Mouse (Mus musculus): ENCODE data around the gene Ntmt1. TPM values are rescaled to one million over a fixed set of nuclear protein-coding genes. Genes with fewer than 3 reads are reported as not detected.

The Ntmt1 gene
- polyA plus RNA-seq, 1 experiment from 2014 or later, result 84.5 TPM

- Histone ChIP-seq H3K27ac (peak overlapping the region; percentile 75), H3K9me3 (no peaks in the 10 kb centered on the region), H3K36me3 (no peaks in the 10 kb centered on the region), H3K27me3 (replicated peaks) (no peaks in the 10 kb centered on the region), H3K4me2 (replicated peaks) (peak overlapping the region; percentile 95), H3K4me3 (replicated peaks) (peak overlapping the region; percentile 50), H3K4me1 (replicated peaks) (peaks cover 17% of the 10 kb centered on the region), H3K9ac (peak overlapping the region; percentile 52)
- ATAC-seq, result peak; percentile 87
- 7% methylated on average over 19 of the region's 19 CpGs for WGBS
These were observed 35.7 kb upstream of the Ntmt1 start for GRCm38 (mm10) chr2:30771806-30772460.

GRCm38 (mm10) chr2:30772581-30773312 is 34.9 kb upstream of the Ntmt1 start:
- H3K27me3 ChIP-seq (replicated peaks), result no peaks in the 10 kb centered on the region
- peak overlapping the region; percentile 17; the same call in 1 of the 2 replicates for H3K4me2 ChIP-seq (replicated peaks)
- no peaks in the 10 kb centered on the region for H3K9me3 ChIP-seq
- WGBS, result 46% methylated on average over 15 of the region's 15 CpGs
- H3K27ac ChIP-seq, result peak overlapping the region; percentile 48
- H3K36me3 ChIP-seq, result no peaks in the 10 kb centered on the region
- no peak overlapping the region for H3K4me3 ChIP-seq (replicated peaks)
- ATAC-seq, result peak; percentile 28
- peaks cover 17% of the 10 kb centered on the region for H3K4me1 ChIP-seq (replicated peaks)
- H3K9ac ChIP-seq, result no peak overlapping the region

DNA sequence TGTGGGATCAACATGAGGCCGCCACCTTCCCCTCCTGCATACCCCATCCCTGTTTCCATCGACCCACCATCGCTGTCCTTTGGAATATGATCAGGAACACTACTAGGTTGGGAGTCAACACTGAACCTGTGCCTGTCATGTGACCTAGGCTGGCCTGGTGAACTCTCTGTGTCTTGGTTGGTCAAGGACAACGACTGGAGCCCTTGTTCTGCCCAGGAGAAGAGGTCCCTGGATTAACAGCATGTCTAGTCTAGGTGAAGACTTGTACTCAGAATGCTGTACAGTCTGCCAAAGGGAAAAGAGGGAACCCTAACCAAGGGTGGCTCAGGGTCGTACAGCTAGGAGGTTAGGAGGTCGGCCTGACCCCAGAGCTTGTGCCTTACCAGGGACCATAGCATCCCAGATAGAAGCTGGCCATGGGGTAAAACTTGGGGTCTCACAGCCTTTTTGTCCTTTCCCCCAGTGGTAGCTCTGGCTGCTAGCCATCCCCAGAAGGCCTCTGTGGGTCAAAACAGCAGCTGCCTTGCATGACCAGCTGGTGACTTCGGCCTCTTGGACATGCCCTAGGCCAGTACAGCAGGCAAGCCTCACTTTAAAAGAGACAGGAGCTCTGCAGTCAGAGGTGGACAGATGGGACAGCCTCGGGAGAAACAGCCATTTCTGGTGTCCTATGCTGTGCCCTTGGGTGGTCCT is 34.2 kb upstream of the Ntmt1 start:
- Histone ChIP-seq H3K36me3 (no peaks in the 10 kb centered on the region), H3K4me2 (replicated peaks) (no peak overlapping the region), H3K4me3 (replicated peaks) (no peak overlapping the region), H3K27me3 (replicated peaks) (no peaks in the 10 kb centered on the region), H3K4me1 (replicated peaks) (peaks cover 17% of the 10 kb centered on the region), H3K9ac (no peak overlapping the region), H3K27ac (0 out of 2 replicates have a peak overlapping the region, but pooled peaks have one; percentile 5), H3K9me3 (no peaks in the 10 kb centered on the region)
- 80% methylated on average over 8 of the region's 8 CpGs for WGBS
- no peak; the same call in 1 of the 2 replicates for ATAC-seq

DNA sequence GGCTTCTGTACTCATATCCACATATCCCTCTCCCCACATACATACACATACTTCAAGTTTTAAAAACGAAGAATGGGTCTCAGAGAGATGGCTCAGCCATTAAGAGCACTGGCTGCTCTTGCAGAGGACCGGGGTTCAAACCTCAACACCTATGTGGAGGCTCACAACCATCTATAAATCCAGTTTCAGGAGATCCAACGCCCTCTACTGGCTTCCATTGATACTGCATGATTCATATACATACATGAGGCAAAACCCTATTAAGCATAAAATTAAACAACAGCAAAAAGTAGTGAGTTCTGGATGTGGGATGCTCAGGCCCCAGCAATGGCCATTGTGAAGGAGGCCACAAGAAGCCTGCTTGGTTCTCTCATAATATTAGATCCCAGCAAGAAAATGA is 31.7 kb upstream of the Ntmt1 start:
- Histone ChIP-seq H3K4me1 (replicated peaks) (peaks cover 19% of the 10 kb centered on the region), H3K36me3 (no peaks in the 10 kb centered on the region), H3K4me2 (replicated peaks) (no peak overlapping the region), H3K27ac (no peak overlapping the region), H3K9ac (no peak overlapping the region), H3K9me3 (no peaks in the 10 kb centered on the region), H3K4me3 (replicated peaks) (no peak overlapping the region), H3K27me3 (replicated peaks) (no peaks in the 10 kb centered on the region)
- WGBS, result 57% methylated on average over 3 of the region's 3 CpGs
- ATAC-seq, result no peak

DNA sequence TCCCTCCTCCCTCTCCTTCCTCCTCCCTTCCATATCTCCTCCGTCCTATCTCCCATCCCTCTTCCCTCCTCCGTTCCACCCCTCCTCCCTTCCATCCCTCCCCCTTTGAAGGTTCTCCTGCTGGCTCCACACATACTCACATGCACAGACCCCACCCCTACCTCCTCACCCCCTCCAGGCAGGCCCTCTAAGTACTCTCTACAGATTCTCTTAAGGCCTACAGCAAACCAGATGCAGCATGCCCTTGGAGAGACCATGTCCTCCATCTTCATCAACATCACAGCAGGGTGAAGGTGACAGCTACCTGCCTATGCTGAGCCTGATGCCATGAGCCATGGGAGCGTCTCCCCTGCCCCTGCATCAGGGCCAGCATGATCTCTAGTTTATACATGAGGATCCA is 30.4 kb upstream of the Ntmt1 start:
- H3K4me1 ChIP-seq (replicated peaks), result peaks cover 10% of the 10 kb centered on the region
- WGBS, result 79% methylated on average over 3 of the region's 3 CpGs

GRCm38 (mm10) chr2:30778235-30778634 is 29.4 kb upstream of the Ntmt1 start:
- no peaks in the 10 kb centered on the region for H3K9me3 ChIP-seq
- peaks cover 6% of the 10 kb centered on the region for H3K4me1 ChIP-seq (replicated peaks)
- no peaks in the 10 kb centered on the region for H3K36me3 ChIP-seq
- H3K27ac ChIP-seq, result no peak overlapping the region
- 78% methylated on average over 4 of the region's 4 CpGs for WGBS
- H3K9ac ChIP-seq, result no peak overlapping the region
- H3K27me3 ChIP-seq (replicated peaks), result no peaks in the 10 kb centered on the region
- no peak for ATAC-seq
- H3K4me2 ChIP-seq (replicated peaks), result no peak overlapping the region
- H3K4me3 ChIP-seq (replicated peaks), result no peak overlapping the region

More for the DNA sequence above, 30.4 kb upstream of the Ntmt1 start:
- H3K9ac ChIP-seq, result no peak overlapping the region
- H3K9me3 ChIP-seq, result no peaks in the 10 kb centered on the region
- no peaks in the 10 kb centered on the region for H3K36me3 ChIP-seq
- H3K27me3 ChIP-seq (replicated peaks), result no peaks in the 10 kb centered on the region
- H3K4me2 ChIP-seq (replicated peaks), result no peak overlapping the region
- no peak overlapping the region for H3K4me3 ChIP-seq (replicated peaks)
- no peak overlapping the region for H3K27ac ChIP-seq
- ATAC-seq, result no peak

DNA sequence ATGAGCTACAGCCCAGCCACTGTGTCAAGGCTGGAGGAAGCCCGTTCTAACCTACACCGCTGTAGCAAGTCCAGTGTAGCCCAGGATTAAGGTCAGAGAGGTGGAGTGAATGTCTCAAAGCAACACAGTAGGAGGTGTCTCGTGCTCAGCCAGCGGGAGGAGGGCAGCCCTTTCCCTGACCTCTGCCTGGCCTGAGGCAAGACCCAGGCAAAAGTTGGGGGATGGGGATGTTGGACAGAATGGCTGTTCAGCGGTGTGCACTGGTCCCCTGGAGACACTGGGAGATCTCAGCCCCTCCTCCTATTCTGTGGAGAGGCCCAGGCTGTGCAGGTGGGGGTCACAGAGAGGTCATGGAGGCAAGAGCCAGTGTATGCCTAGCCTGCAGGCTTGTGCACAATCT is 28.4 kb upstream of the Ntmt1 start:
- WGBS, result 17% methylated on average over 5 of the region's 5 CpGs
- H3K4me3 ChIP-seq (replicated peaks), result no peak overlapping the region

DNA sequence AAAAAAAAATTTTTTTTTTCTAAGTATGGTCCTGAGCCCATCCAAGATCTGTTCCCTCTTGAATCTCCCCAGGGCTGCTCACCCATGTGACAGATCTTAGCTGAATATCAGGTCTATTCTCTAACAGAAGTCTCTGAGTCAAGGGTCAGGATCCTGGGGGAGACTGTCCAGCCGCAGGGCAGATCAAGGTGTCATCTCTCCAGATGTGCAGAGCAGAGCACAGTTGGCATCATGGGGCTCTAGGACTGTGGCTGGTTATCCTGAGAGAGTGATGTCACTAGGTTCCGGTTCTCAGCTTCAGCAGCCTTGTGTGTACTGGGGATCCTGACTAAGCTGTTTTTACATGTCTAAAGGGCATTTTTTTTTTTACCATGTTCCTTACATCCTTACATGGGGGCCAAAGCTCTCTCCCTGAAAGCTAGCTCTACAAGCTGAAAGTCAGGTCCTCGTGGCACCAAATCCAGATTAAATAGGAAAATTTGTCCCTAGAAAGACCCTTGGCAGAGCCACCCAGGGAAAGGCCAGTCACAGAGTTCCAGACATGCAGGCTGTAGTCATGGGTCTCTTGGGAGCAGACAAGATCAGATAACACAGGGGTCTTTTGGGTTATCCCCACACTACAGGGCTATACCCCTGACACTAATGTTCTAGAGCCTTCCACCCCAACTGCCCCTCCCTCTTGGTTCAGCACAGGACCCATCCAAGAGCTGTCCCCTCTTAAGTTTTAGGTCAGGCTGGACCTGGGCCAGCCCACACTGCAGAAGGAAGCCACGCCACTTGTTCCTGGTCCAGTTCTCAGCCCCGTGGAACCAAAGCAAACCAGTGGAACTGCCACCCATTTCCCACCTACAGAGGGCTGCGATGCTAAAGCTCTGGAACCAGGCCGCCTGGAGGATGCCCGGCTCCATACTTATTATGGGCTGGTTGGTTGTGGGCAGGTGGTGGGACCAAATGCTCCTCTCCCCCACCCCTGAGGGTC is 25.0 kb upstream of the Ntmt1 start:
- H3K9ac ChIP-seq, result peak overlapping the region; percentile 37; the same call in 1 of the 2 replicates
- no peak for ATAC-seq
- peak overlapping the region; percentile 19; the same call in 1 of the 2 replicates for H3K4me3 ChIP-seq (replicated peaks)
- no peaks in the 10 kb centered on the region for H3K36me3 ChIP-seq
- H3K27ac ChIP-seq, result peak overlapping the region; percentile 64; the same call in 1 of the 2 replicates
- no peaks in the 10 kb centered on the region for H3K27me3 ChIP-seq (replicated peaks)
- 68% methylated on average over 8 of the region's 8 CpGs for WGBS
- no peaks in the 10 kb centered on the region for H3K9me3 ChIP-seq
- peaks cover 23% of the 10 kb centered on the region for H3K4me1 ChIP-seq (replicated peaks)
- H3K4me2 ChIP-seq (replicated peaks), result peak overlapping the region; percentile 79

More for the DNA sequence above, 28.4 kb upstream of the Ntmt1 start:
- Histone ChIP-seq H3K9ac (no peak overlapping the region), H3K4me1 (replicated peaks) (peaks cover 12% of the 10 kb centered on the region), H3K27me3 (replicated peaks) (no peaks in the 10 kb centered on the region), H3K27ac (no peak overlapping the region), H3K9me3 (no peaks in the 10 kb centered on the region), H3K36me3 (no peaks in the 10 kb centered on the region), H3K4me2 (replicated peaks) (no peak overlapping the region)
- ATAC-seq, result no peak

DNA sequence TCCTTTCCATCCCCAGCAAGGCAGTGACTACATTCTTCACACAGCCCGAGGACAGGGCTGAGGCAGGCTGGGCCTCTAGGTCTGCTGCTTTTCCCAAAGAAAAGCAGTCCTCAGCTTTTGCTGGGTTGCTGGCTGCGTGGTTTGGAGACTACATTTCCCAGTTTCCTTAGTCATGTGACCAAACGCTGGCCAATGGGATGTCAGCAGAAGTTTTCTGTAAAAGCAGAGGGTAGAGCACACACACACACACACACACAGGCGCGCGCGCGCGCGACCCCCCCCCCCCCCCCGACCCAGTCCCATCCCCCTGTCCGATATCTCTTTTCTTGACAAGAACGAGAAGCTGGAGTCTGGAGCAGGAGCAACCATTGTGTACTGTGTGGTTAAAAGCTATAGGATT is 24.3 kb upstream of the Ntmt1 start:
- no peaks in the 10 kb centered on the region for H3K9me3 ChIP-seq
- H3K9ac ChIP-seq, result peak overlapping the region; percentile 37; the same call in 1 of the 2 replicates
- ATAC-seq, result peak; percentile 58; the same call in 1 of the 2 replicates
- 0% methylated on average over 12 of the region's 13 CpGs for WGBS
- peak overlapping the region; percentile 79 for H3K4me2 ChIP-seq (replicated peaks)
- H3K4me1 ChIP-seq (replicated peaks), result peaks cover 23% of the 10 kb centered on the region
- H3K27ac ChIP-seq, result peak overlapping the region; percentile 64; the same call in 1 of the 2 replicates
- H3K36me3 ChIP-seq, result no peaks in the 10 kb centered on the region
- H3K27me3 ChIP-seq (replicated peaks), result no peaks in the 10 kb centered on the region
- H3K4me3 ChIP-seq (replicated peaks), result peak overlapping the region; percentile 19

GRCm38 (mm10) chr2:30784078-30784994 is 23.3 kb upstream of the Ntmt1 start:
- peak overlapping the region; percentile 35 for H3K4me3 ChIP-seq (replicated peaks)
- ATAC-seq, result peak; percentile 77
- peaks cover 23% of the 10 kb centered on the region for H3K4me1 ChIP-seq (replicated peaks)
- no peaks in the 10 kb centered on the region for H3K27me3 ChIP-seq (replicated peaks)
- H3K36me3 ChIP-seq, result no peaks in the 10 kb centered on the region
- H3K9ac ChIP-seq, result peak overlapping the region; percentile 57
- 10% methylated on average over 40 of the region's 40 CpGs for WGBS
- H3K4me2 ChIP-seq (replicated peaks), result peak overlapping the region; percentile 79
- peak overlapping the region; percentile 85 for H3K27ac ChIP-seq
- H3K9me3 ChIP-seq, result no peaks in the 10 kb centered on the region

Data from intestine, embryonic 15.5 days (tissue).